Mouse (Mus musculus): Measurements from ENCODE around the gene Ryr2.
"Not testable (repeated sequence)": the region's sequence is repeated elsewhere in the genome, so short reads cannot be mapped to it uniquely, and the experiment has no call there.

The Ryr2 gene

DNA sequence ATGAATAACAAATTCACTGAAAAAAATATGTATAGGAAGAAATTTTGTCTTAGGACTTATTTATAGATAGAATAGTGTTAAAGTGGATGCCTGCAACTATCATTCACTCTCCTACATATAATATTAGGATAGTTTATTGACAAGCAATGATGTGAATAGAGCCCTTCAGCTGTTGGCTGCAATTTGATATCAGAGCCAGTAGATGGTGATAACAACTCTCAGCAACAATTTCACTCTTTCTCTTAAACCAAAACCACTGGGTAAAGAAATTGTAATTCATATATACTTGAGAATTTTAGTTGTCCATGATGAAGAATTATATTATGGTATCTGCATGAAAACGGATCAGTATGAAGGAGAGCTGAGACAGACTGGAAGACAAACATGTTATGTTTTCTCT is 236.8 kb downstream of the Ryr2 start:
- no peak for DNase-seq

DNA sequence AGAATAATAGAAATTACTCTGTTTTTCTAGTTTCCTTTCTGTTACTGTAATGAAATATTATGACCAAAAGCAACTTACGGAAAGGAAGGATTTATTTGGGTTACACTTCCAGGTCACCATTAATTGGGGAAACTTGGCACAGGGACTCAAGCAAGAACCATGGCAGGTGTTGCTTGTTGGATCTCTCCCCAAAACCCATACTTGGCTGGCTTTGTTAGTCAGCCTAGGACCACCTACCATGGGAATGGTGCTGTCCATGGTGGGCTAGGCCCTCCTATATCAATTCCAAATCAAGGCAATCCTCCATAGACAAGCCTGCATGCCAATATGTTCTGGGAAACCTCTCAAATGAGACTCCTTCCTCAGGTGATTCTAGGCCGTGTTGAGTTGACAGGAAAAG is 237.3 kb downstream of the Ryr2 start:
- DNase-seq, result peak; percentile 18 to 38

DNA sequence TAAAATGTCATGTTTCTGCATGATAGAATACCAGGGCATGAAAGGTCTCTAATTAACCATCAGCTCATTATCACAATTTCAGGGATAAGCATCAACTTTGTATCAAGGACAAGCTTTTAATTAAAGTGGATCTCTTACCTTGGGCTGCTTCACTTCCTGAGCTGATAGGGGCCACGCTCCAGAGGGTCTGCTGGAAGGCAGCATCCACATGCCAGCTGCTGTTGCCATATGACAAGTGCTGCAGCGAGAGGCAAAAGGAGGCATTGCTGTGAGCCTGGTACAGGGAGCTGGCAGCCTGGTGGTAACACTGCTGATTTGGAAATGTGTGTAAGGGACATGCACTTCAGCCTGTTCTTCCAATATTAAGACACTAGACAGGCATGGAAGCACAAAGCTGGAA is 237.8 kb downstream of the Ryr2 start:
- DNase-seq, result peak; percentile 45

DNA sequence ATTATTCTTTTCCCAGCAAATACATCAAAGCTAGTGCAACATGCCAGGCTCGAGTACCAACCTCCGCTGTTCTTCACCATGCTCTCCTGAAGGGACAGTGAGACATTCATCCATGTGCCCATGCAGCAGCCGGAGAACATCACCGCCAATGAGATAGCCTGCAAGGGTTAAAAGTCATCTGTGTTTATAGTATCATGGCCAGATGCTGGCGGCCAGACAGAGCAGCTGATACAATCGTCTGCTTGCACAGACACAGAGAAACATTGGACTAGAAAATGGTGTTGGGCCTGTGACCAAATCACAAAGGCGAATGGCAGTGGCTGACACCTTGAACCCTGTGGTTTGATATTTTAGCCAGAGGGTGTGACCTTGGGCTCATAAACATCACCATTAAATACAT is 238.7 kb downstream of the Ryr2 start:
- peak; percentile 31 to 47 for DNase-seq

DNA sequence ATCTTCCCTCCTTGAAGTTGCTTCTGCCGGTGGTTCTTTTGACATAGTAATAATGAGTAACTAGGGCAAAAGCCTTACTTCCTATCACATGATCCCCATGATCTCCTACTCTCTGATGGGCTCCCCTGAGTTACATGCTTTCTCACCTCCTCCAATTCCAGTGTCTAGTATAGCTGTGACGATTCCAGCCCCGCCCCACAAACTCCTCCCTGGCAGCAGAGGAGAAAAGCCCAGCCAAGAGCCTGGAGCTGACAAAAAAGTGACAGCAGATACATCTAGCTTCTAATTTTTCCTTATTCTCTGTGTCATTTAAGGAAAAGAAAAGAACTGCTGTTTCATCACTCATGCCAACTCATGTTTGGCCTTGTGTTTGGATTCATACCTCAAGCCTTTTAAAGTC is 241.5 kb downstream of the Ryr2 start:
- no peak for DNase-seq

DNA sequence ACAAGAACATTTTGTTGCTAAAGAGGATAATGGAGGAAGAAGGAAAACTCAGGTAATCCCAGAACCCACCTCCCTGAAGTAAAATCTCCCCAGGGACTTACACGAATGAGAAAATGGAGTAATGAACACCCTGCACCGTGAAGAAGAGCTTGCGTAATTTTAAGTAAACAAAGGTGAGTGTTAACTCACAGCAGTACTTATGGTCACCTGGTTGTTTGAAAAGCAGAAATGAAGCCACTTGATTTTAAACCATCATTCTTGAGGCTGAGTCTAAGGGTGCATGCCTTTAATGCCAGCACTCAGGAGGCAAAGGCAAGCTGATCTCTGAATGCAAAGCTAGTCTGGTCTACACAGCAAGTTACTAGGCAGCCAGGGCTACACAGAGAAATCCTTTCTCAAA is 255.1 kb downstream of the Ryr2 start:
- no peak for DNase-seq

DNA sequence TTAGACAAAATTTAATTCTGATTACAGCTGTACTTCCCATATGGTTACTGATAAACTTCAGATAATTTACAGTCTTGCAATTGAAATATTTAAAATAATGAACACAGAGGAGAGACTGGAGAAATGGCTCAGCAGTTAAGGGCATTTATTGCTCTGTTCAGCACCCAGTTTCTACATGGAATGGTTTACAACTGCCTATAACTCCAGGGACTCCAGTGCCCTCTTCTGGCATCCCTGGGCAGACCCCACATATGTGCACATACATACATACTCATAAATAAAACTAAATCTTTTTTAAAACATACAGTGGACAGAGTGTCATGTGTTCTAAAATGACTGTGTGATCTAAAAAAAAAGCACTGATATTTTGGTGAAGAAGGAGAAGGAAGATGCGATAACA is 262.9 kb downstream of the Ryr2 start:
- no peak for DNase-seq

DNA sequence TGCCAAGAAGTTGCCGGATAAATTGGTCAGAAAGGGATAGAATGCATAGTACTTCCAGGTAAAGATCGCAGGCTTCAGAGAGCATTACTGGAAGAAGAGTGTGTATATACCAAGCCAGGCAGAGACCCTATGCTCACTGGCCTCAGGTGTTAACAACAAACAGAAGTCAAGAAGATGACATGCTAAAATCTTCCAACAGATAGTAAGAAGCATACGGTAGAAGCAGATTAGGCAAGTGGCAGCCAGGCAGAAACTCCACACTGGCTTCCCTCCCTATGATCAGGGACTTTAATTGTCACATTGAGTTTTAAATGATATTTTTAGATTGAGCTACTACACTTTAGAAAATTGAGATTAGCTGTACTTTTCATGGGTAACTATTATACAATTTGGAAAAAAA is 268.9 kb downstream of the Ryr2 start:
- no peak for DNase-seq

DNA sequence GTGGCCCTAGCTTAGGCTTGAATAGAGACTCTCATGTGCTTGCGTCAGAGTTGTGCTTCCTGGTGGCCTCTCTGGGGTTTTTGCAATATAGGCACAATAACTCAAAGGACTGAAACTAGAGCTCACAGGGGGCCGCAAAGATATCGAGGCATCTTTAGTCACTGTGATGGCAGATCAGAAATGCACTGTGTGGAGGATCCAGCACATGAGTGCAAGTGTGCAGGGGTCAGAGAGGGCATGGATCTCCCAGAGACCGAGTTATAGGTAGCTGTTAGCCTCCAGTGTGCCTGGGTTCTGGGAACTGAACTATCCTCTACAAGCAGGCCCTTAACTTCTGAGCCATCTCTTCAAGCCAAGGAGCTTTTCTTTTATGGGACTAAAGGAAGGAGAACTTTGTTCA is 269.6 kb downstream of the Ryr2 start:
- DNase-seq, result no peak

DNA sequence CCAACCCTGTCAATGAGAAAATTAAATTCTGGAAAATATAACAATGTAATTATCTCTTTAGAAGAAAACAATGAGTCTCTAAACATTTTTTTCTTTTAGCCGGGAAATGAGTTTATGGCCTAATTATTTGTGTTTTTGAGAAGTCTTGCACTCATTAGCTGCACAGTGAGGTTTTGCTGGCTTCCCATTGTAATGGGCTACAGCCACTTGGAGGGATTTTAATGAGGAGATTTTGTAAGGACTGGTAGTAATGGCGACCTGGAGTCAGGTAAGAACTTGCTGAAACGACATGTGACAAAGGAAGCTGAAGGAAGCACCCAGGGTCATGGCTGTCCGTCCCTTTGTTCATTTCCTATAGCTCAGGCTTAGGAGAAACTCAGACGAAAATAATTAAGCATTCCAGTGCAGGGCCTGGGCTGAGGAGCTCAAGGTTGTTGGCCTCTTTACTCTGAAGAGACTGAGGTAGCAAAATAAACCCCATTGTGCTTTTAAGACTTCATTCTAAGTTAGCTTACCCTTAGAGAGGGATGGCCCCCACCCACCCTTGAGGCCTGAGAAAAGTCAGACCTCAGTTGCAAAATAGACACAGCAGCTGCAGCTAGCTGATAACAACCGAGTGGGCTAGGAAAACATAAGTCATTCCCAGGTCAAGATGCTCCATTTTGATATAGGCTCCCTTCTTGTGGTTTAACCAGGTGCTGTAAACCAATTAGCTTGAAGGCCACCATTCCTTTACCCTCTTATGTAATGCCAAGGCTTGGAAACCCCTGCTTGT is 270.3 kb downstream of the Ryr2 start:
- no peak for DNase-seq

DNA sequence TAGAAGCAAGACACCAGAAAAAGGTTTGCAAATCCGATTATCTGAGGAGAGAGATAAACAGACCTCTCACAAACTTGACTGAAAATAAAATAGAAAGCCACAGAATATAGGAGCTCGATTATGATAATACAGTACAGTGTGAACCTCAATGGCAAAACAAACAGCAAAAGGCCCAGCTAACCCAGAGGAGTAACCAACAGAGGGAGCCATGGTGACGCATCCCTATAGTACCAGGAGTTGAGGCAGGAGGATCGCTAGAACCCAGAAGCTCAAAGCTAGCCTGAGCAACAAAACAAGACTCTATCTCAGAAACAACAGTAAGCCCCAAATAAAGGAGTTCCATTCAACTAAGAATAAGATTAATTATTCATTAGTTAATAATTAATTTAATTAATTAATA is 275.5 kb downstream of the Ryr2 start:
- DNase-seq, result no peak

DNA sequence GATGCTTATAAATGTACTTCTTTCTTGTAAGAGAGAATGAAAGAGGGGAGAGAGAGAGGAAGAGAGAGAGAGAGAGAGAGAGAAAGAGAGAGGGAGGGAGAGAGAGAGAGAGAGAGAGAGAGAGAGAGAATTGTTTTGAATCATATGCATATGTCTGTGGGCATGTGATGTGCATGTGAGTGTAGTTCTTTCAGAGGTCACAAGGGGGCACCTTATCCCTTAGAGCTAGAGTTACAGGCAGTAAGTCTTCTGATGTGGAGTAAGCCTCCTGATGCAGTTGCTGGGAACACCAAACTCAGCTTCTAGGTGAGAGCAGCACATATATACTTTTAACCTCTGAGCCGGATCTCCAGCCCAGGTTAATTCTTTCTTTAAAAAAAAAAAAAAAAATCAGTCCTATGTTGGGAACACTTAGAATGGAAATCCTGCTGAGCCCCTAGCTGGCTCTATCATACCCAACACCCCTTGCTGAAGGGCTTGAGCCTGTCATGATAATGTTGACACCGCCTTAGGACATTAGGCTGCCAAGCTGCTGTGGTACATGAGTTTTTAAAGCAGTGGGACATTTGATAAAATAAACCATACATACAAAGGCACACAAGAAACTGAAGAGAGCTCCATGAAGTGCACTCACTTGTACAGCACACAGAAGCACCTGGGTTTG is 281.1 kb downstream of the Ryr2 start:
- DNase-seq, result peak; percentile 21 to 37

DNA sequence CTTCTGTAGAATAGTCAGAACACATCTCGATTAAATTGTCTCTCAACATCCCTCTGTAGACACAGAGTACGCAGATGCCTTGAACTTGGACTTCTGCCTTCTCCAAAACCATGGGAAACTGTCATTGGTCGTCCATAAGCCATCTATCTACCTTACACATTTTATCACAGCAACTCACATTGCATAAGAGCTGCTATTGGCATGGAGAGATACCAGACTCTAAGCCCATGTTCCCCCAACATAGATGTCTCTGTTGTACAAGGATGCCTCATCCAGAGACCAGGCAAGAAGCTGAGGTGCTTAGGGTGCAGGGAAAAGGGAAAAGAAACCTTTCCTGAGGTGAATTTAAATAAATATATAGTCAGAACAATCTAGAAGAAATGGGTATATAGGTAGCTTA is 288.0 kb downstream of the Ryr2 start:
- no peak for DNase-seq

DNA sequence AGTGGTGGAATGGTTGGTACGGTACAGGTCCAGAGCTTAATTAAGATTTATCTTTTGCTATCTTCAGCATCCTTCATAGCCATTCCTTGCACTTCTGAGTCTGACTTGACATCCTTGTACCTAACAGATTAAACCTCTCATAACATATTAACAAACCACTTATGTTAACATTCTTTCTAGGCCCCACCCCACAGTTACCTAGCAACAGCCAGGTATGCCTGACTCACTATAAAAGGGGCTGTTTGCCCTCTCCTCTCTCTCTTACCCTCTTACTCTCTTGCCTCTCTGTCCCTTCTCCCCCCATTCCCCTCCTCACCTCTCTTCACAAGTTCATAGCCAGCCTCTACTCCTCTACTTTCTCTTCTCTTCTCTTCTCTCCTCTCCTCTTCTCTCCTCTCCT is 297.4 kb downstream of the Ryr2 start:
- DNase-seq, result not testable (repeated sequence)

DNA sequence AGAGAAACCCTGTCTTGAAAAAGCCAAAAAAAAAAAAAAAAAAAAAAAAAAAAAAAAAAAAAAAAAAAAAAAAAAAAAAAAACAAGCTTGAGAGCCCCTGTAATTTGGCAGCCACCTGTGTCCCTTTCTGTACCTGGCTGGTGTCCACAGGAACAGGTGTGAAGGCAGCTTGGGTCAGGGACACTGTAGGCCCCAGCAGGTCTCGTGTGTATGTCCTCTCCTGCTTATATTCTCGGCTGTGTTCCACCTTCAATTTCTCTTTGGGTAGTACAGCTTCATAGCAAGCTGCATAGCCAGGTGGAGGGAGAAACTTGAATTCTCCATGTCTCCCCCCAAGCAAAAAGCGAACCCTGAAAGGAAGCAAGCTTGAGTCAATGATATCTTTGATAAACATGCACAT is 314.2 kb downstream of the Ryr2 start:
- peak; percentile 83 to 85 for DNase-seq

DNA sequence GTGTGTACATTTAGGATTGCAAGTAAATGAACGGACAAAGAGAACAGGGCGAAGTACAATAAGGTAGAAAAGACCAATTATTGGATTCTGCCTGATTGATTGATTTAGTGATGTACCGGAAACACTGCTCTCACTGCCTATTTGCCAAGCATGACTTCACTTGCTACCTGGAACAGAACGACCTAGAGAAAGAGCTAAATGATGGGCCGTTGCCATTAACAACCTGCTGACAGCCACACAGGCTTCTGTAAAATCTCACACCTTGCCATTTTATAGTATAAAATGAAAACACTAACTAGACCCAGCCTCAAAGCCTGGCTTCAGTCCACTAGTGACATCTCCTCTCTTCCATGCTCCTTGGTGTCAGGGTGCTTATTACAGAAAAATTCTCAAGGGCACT is 316.2 kb downstream of the Ryr2 start:
- DNase-seq, result peak; percentile 8 to 36

DNA sequence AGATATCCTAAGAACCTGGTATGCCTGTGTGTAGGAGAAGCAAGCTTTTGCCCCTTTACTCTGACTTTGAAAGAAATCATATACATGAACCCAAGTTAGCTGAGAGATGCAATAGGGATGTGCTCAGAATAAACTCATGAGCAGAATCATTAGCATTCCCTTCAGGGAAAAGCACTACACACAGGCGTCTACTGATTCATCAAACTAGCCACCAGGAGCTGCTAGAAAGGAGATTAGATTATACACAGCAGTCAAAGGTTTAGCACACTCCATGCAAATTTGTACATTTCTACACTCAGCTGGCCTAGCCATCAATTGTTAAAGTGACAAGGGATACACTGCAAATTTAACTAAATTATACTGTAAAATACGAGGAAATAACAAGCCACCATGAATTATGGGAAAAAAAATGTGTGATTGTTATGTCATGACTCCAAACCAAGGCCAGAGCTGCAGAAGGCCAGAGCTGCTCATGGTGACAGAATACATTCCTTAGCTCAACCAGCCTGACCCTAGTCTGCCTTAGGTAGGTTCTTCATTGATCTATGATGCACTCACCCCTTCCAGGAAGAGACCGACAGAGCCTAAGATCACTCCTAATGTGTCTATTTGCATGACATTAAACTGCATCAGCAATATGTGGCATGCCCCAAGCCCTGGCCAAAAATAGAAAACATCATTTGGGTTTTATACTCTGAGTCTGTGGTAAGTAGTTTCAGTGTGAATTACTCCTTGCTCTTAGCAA is 324.2 kb downstream of the Ryr2 start:
- DNase-seq, result no peak

DNA sequence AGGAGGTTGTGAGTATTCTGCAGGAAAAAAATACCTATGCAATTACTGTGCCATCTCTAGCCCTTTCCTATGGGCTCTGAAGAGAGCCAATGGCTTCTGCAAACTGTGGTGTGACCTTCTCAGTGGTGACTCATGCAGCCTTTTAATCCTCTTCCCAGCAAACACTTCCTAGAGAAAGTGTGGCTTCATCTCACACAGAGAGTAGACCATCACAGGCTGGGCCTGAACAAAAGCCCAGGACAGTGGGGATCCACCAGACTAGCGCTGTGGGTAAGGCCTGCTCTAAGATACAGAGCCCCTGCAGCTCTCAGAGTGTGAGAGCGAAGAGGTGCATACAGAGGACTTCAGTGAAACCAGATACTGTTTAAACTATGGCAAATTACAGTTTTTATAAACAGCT is 325.7 kb downstream of the Ryr2 start:
- DNase-seq, result peak in 1 of 2 experiments; percentile 34

DNA sequence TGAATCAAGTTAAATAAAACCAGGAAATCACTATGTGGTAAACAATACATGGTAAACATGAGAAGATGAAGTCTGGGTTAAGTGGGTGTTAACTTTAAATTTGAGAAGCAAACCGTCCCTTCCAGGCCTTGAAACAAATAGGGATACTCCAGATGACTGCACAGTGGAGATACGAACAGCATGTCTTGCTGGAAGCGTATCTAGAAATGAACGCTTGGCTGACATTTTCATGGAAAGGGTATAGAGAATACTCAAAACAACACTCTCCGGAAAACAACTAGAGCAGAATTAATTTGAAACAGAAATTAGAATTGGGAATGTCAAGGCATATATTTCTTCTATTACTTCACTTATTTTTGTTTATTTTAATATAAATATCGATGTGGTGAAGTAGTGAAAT is 329.0 kb downstream of the Ryr2 start:
- peak in 1 of 2 experiments; percentile 40 for DNase-seq

DNA sequence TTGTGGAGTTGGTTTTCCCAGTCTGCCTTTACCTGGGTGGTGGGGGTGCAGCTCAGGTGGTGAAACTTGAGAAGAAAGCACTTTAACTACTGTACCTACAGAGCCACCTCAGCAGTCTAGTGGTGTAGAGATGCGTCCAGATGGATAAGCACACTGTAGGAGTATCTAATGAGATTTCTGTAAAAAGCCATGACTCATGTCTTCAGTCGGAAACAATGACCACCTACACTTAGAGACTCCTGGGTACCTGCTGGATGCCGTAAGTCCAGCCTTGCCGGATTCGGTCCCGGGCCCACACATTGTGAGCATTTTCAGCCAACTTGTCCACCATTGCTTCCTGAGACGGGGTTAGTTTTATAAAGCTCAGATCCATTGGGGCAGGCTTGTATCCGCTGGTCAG is 334.6 kb downstream of the Ryr2 start:
- DNase-seq, result no peak

DNA sequence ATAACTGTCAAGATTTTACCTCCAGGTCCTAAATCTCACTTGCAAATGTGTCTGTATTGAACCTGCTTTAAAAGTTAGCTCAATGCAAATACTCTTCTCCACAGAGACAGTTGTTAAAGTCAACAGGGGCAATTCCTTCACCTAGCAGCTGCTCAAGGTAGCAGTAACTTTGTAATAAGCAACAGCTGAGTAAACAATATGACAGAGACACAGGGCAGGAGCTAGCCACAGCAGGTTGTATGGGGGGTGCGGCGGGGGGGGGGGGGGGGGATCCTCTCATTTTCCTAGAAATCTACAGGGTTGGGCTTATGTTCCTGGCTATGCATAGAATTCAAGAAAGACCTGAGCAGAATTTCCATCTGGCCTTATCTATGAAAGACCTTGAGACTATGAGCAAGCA is 339.8 kb downstream of the Ryr2 start:
- DNase-seq, result no peak

DNA sequence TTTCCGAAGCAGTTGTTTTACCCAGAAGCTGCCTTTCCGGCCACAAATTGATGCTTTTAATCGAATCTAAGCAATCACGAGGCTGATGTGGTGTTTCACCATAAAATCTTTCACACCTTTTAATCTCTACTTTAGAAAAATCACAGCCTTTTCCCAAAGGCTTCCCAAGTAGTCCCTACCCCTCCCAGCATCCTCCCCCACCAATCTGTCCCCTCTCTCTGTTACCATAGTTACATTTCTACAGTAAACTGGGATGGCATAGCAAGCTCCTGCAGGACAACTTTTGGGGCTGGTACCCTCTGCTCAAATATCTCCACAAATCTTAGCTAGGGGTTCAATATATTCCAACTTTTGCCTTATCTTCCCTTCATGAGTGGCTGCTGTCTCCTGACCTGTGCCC is 342.8 kb downstream of the Ryr2 start:
- DNase-seq, result no peak

DNA sequence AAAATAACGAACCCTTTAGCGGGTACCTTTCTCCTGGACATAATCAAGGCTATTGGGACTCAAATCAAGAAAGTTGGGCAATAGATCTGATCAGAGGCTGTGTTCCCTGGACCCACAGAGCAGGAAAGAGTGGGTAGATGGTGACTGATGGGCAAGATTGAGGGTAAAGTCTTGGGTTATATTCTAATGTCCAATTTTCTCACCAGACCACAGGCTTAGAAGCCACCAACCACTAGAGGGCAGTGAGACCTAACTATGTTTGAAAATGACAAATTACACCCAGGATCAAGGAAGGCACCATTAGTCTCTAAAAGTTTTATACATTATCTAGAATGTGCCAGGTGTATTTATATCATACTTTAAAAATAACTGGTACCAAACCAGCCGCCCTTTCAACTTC is 343.6 kb downstream of the Ryr2 start:
- peak; percentile 79 for DNase-seq

DNA sequence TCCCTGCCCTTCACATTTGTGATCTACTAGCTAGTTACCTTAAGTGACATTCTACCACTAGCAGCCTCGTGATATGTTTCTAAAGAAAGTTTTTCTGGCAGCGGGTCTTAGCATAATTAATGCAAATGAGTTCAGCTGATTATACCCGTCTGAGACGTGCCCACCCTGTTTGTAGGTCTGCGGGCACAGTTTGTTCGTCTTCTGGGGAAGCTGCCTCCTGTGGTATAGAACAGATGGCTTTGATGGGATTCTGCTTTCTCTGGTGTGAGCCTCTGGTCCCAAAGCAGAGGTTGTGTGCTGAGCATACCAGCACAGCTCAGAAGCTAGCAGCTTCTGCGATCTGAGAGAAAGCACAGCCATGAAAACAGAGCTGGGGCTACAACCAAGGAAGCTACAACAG is 348.9 kb downstream of the Ryr2 start:
- no peak for DNase-seq
